Mouse (Mus musculus): ENCODE measurements at regions not wholly inside any gene's neighbourhood (a gene's known extent, or its start where the extent isn't known, plus 50 kb on each side); places are given as distances from the start of the nearest gene placed in this dataset.

GRCm38 (mm10) chr9:61015374-61015890, 221.1 kb downstream of the Uaca start:
- H3K4me1 ChIP-seq (ENCODE audit: control insufficient read depth, insufficient read depth, low read length) = peaks cover 6% of the 10 kb centered on the region; the same call in 1 of the 2 replicates
- TF ChIP-seq CTCF (IDR thresholded peaks at IDR 0.05; ENCODE audit: borderline replicate concordance, insufficient read depth, low read length) (no peak), POLR2A (IDR thresholded peaks at IDR 0.05; ENCODE audit: low read depth, low read length) (no peak)
- no peak overlapping the region for H3K27ac ChIP-seq (ENCODE audit: insufficient read depth, low read length)
- H3K4me3 ChIP-seq (ENCODE audit: insufficient read depth, low read length) = no peak overlapping the region

- H3K4me1 ChIP-seq (ENCODE audit: control insufficient read depth, insufficient read depth, low read length) = peaks cover 6% of the 10 kb centered on the region; the same call in 1 of the 2 replicates
- no peak overlapping the region for H3K4me3 ChIP-seq (ENCODE audit: insufficient read depth, low read length)
- TF ChIP-seq POLR2A (IDR thresholded peaks at IDR 0.05; ENCODE audit: low read depth, low read length) = no peak
- TF ChIP-seq CTCF (IDR thresholded peaks at IDR 0.05; ENCODE audit: borderline replicate concordance, insufficient read depth, low read length) = no peak
- no peak overlapping the region for H3K27ac ChIP-seq (ENCODE audit: insufficient read depth, low read length)
Measured at GRCm38 (mm10) chr9:61016673-61017072, 222.3 kb downstream of the Uaca start.

DNA sequence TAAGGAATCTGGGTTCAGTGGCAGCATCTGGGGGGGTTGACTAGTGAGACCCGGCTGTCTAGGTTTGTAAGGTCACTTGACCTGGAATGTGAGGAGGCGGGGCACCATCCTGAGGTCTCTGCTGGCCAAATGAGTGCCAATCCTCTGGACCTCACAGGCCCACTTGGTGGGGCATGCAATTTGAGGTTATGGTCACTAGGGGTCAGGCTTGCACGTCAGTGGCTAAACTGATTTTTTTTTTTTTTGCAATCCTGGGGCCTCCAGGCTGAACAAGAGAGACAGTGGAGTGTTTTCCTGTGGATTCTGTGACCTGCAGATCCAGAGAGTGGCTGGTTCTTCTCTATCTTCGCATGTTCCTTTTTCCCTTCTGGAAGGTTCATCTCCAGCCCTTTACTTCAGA, 225.6 kb downstream of the Uaca start:
- TF ChIP-seq CTCF (IDR thresholded peaks at IDR 0.05; ENCODE audit: borderline replicate concordance, insufficient read depth, low read length) (no peak), POLR2A (IDR thresholded peaks at IDR 0.05; ENCODE audit: low read depth, low read length) (no peak)
- Histone ChIP-seq H3K27ac (ENCODE audit: insufficient read depth, low read length) (no peak overlapping the region), H3K4me3 (ENCODE audit: insufficient read depth, low read length) (no peak overlapping the region), H3K4me1 (ENCODE audit: control insufficient read depth, insufficient read depth, low read length) (peaks cover 6% of the 10 kb centered on the region; the same call in 1 of the 2 replicates)

GRCm38 (mm10) chr9:61021810-61022209, 227.5 kb downstream of the Uaca start:
- TF ChIP-seq POLR2A (IDR thresholded peaks at IDR 0.05; ENCODE audit: low read depth, low read length) = no peak
- no peak for TF ChIP-seq CTCF (IDR thresholded peaks at IDR 0.05; ENCODE audit: borderline replicate concordance, insufficient read depth, low read length)
- Histone ChIP-seq H3K27ac (ENCODE audit: insufficient read depth, low read length) (no peak overlapping the region), H3K4me3 (ENCODE audit: insufficient read depth, low read length) (no peak overlapping the region), H3K4me1 (ENCODE audit: control insufficient read depth, insufficient read depth, low read length) (no peaks in the 10 kb centered on the region)

DNA sequence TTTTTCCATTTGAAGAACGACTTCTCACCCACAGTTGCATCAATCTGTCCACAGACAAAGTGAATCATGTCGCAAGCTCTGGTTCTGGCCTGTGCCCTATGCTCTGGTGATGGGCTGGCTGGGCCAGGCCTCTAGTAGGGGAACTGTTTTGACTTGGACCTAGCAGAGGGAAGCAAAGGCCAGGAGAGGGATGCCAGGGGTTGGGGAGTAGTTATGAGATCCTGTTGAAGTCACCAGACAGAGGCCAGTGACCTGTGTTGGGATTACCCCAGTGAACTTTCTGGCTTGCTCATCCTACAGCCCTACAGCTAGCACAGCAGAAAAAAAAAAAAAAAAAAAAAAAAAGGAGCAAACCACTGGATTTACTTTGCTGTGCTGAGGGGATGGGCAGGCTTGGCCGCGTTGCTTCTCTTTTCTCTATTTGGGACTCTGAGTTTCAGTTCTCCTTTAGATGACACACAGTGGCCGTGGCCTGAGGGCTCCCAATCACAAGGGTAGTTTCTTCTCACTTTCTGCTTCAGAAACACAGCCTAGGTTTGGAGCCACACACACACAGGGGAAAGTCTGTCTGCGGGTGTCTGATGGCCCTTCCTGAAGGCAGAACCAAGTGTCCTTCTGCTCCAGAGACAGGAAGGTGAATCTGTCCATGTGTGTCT, 228.2 kb downstream of the Uaca start:
- no peak for TF ChIP-seq CTCF (IDR thresholded peaks at IDR 0.05; ENCODE audit: borderline replicate concordance, insufficient read depth, low read length)
- no peak for TF ChIP-seq POLR2A (IDR thresholded peaks at IDR 0.05; ENCODE audit: low read depth, low read length)
- Histone ChIP-seq H3K27ac (ENCODE audit: insufficient read depth, low read length) (no peak overlapping the region), H3K4me3 (ENCODE audit: insufficient read depth, low read length) (no peak overlapping the region), H3K4me1 (ENCODE audit: control insufficient read depth, insufficient read depth, low read length) (no peaks in the 10 kb centered on the region)

GRCm38 (mm10) chr9:61025341-61025740, 231.0 kb downstream of the Uaca start:
- H3K27ac ChIP-seq (ENCODE audit: insufficient read depth, low read length) = no peak overlapping the region
- no peaks in the 10 kb centered on the region for H3K4me1 ChIP-seq (ENCODE audit: control insufficient read depth, insufficient read depth, low read length)
- no peak for TF ChIP-seq POLR2A (IDR thresholded peaks at IDR 0.05; ENCODE audit: low read depth, low read length)
- no peak for TF ChIP-seq CTCF (IDR thresholded peaks at IDR 0.05; ENCODE audit: borderline replicate concordance, insufficient read depth, low read length)
- no peak overlapping the region for H3K4me3 ChIP-seq (ENCODE audit: insufficient read depth, low read length)

DNA sequence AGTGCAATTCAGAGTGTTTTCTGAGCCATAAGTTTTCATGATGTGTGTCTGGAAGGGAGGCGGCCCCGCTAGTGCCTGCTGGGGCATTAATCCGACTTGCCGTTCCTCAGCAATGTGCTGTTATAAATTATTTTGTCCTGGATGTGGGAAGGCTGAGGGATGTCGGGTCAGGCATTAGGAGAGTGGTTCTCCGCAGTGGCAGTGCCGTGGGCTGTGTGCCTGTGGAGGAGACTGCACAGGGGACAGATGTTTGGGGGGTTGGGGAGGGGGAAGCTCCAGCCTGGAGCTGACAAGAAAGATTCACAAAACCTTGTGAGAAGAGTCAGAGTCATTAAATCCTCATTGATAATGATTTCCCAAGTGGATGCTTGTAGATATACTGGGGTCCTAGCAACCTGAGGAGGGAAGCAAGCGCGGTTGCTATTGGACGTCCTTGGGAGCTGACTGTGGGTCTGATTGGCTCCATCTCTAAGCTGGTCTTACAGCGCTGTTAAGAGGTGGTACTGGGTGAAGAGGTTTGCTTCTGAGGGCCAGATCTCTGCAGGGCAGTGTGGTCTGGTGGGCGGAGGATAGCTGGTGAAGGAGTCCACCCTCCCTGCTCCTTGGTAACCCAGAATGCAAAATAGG, 234.5 kb downstream of the Uaca start:
- Histone ChIP-seq H3K4me1 (ENCODE audit: control insufficient read depth, insufficient read depth, low read length) (no peaks in the 10 kb centered on the region), H3K4me3 (ENCODE audit: insufficient read depth, low read length) (no peak overlapping the region), H3K27ac (ENCODE audit: insufficient read depth, low read length) (no peak overlapping the region)
- TF ChIP-seq POLR2A (IDR thresholded peaks at IDR 0.05; ENCODE audit: low read depth, low read length) (no peak), CTCF (IDR thresholded peaks at IDR 0.05; ENCODE audit: borderline replicate concordance, insufficient read depth, low read length) (no peak)

GRCm38 (mm10) chr9:61031699-61032447, 237.5 kb downstream of the Uaca start:
- H3K27ac ChIP-seq (ENCODE audit: insufficient read depth, low read length) = no peak overlapping the region
- TF ChIP-seq POLR2A (IDR thresholded peaks at IDR 0.05; ENCODE audit: low read depth, low read length) (no peak), CTCF (IDR thresholded peaks at IDR 0.05; ENCODE audit: borderline replicate concordance, insufficient read depth, low read length) (no peak)
- H3K4me3 ChIP-seq (ENCODE audit: insufficient read depth, low read length) = no peak overlapping the region

DNA sequence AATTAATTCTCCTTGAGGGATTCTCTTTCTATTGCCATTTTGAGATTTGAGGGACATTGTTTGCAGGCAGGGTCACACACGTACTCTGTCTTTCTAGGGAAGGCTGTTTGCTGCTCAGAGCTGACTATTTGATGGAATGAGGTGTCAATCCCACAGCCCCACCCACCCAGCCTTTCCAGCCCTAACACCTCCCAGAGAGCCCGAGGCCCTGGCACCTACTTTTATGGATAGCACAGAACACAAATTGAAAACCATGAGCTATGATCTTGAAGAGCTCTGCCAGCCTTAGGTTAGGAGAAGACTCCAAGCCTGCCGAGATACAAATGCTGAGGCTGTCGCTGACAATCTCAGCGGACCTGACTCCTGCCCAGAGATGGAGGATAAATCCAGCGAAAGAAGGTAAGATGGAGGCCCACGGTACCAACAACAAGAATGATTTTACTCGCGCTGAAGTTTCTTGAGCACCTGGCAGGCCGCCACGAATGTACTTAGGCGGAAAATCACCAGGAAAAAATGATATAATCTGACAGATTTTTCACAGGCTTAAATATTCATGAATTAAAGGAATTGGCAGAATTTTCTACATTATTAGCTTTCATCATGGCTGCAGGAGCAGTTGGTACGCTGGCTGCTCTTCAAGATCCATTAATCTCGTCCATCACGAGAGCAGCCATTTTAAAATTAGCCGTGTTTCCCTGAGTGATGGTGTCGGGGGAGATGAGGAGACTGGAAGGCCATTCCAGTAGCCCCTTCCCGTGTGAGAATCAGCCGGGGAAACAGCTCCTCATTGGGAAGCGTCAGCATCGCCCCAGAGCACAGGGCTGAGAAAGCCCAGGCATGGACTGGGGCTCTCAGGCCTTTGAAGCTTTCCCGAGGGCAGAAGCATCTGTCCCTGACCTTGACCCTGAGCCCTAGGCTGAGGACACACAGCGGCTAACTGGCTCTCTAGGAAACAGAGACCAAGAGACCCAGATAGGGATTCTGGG, 238.4 kb downstream of the Uaca start:
- H3K4me1 ChIP-seq (ENCODE audit: control insufficient read depth, insufficient read depth, low read length) = no peaks in the 10 kb centered on the region
- TF ChIP-seq POLR2A (IDR thresholded peaks at IDR 0.05; ENCODE audit: low read depth, low read length) = no peak
- no peak for TF ChIP-seq CTCF (IDR thresholded peaks at IDR 0.05; ENCODE audit: borderline replicate concordance, insufficient read depth, low read length)
- no peak overlapping the region for H3K27ac ChIP-seq (ENCODE audit: insufficient read depth, low read length)
- H3K4me3 ChIP-seq (ENCODE audit: insufficient read depth, low read length) = no peak overlapping the region

More at GRCm38 (mm10) chr9:61031699-61032447, 237.5 kb downstream of the Uaca start:
- H3K4me1 ChIP-seq (ENCODE audit: control insufficient read depth, insufficient read depth, low read length) = no peaks in the 10 kb centered on the region

Measured in embryonic fibroblast, embryonic 13.5 days (primary cell).